Mouse (Mus musculus) urinary bladder, postnatal 10 days (tissue): ENCODE data around the gene Fcer1g.

Experiments
- DNase-seq: peaks from one replicate; pipeline ENCODE4 v3.0.0; 2022; ENCODE audit warnings: low spot score

Fcer1g gene

DNA sequence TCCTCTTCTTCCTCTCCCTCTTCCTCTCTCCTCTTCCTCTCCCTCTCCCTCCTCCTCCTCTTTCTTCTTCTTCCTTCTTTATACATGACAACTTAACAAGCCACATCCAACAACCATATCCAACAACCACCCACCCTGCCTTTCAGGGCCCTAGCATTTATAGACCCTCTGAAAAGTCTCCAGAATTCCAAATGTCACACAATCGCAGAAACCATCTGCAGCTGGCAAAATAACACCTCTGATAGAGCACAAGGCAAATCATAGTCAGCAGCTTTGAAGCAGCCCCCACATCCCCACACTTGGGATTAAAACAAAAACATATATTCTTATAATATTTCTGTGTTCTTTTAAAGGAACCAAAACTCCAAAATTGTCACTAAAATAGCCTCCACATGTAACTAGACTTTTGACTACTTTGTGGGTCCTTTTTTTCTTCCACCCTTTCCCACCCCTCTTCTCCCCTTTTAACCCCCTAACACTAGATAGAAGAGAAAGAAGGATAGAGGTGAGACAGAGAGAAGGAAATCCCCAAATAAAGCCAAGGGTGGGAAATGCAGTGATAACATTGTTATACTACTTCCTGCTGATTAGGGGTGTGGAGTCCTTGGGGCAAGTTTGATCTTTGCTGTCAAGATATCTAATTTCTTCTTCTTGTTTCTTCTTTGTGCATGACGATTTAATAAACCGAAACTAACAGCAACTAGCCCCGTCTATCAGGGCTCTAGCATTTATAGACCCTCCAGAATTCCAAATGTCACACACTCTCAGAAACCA is 32.0 kb upstream of the Fcer1g start:
- DNase-seq = no peak

DNA sequence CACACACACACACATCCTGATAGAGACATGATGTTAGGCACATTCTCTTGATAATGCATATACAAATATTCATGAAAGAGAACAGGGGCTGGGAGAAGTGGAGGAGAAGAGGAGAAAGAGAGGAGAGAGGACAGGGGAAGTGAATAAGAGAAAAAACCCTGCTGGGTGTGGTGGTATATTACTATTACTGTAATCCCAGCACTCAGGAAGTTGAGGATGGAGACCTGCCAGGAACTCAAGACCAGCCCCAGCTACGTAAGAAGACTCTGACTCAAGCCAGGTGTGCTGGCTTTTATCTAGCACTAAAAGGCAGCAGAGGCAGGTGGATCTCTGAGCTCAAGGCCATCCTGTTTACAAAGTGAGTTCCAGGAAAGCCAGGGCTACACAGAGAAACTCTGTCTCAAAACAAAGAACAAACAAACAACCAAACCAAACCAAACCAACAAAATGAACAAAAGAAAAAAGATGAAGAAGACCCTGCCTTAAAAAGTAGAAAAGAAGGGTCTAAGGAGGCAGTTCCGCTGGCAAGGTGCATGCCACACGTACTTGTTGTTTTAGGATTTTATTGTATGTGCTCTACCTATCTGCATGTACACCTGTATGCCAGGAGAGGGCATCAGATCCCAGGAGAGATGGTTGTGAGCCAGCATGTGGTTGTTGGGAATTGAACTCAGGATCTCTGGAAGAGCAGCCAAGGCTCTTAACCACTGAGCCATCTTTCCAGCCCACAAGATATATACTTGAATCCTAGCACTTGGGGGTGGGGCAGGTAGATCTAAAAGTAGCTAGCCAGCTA is 29.7 kb upstream of the Fcer1g start:
- DNase-seq = no peak

DNA sequence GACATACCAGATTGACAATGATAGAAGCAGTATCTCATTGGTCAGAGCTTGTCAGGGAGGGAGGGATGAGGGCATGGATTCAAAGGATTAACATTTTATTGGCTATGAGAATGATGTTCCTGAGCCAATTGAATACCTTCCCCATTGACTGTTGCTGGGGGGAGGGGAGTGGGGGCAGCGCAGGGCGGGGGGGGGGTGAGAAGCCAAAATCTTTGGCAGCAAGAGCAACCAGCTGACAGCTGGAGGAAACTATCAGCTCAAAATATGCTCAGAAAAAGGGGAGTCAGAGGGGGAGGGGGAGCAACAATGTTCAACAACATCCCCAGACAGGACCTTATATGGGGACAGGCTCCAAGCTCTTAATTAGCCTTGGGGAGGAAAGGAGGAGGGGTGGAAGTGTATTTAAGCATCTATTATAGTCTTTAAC is 29.0 kb upstream of the Fcer1g start:
- DNase-seq = no peak

GRCm38 (mm10) chr1:171262594-171263130 is 28.5 kb upstream of the Fcer1g start:
- no peak for DNase-seq

GRCm38 (mm10) chr1:171260316-171260715 is 26.2 kb upstream of the Fcer1g start:
- no peak for DNase-seq

- DNase-seq = no peak
These were observed 24.8 kb upstream of the Fcer1g start for GRCm38 (mm10) chr1:171258921-171259320.

- no peak for DNase-seq
These were observed 23.6 kb upstream of the Fcer1g start for GRCm38 (mm10) chr1:171257781-171258180.

- no peak for DNase-seq
These were observed 22.9 kb upstream of the Fcer1g start for GRCm38 (mm10) chr1:171256937-171257548.

- no peak for DNase-seq
These were observed 22.1 kb upstream of the Fcer1g start for GRCm38 (mm10) chr1:171256095-171256818.

DNA sequence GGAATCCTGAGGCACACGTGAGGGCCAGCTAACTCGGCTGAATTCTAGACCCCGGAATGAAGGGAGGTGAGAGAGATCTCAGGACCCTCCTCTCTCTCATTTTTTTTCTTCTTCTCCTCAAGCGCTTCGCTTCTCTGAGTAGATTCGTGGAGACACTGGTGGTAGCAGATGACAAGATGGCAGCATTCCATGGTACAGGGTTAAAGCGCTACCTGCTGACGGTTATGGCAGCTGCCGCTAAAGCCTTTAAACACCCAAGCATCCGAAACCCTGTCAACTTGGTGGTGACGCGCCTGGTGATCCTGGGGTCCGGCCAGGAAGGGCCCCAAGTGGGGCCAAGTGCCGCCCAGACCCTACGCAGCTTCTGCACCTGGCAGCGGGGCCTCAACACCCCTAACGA is 18.2 kb upstream of the Fcer1g start:
- no peak for DNase-seq

DNA sequence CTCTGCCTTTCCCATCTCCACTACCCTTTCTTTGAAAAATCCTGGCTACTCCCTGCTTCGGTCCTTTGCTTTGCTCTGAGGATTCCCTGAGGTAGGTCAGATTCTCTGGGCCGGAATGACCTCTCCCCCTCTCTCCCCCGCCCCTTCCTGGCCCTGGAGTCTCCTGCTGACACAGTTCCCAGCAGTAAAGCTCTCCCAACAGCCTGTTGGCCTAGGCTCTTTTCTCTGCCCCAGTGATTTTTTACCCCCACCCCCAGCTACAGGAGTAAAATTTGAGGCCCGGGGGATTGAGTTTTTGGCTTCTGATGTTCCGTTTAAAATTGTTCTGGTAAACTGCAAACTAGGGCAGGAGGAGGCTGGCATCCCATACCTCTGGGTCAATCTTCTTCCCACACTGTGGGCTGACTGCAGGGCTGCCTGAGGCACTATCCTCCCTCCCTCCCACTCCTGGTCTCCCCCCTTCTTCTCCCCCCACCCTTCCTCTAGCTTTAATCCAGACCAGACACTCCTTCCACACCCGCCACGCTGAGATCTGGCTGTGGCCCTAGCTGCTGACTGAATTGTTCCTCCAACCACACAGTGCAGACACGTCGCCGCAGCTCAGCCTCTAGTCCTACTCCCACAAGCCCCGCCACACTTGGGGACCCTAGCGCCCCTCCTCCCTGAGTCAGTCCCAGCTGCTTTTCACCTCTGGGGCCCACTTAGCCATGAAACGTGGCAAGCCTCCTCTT is 17.6 kb upstream of the Fcer1g start:
- DNase-seq = no peak

DNA sequence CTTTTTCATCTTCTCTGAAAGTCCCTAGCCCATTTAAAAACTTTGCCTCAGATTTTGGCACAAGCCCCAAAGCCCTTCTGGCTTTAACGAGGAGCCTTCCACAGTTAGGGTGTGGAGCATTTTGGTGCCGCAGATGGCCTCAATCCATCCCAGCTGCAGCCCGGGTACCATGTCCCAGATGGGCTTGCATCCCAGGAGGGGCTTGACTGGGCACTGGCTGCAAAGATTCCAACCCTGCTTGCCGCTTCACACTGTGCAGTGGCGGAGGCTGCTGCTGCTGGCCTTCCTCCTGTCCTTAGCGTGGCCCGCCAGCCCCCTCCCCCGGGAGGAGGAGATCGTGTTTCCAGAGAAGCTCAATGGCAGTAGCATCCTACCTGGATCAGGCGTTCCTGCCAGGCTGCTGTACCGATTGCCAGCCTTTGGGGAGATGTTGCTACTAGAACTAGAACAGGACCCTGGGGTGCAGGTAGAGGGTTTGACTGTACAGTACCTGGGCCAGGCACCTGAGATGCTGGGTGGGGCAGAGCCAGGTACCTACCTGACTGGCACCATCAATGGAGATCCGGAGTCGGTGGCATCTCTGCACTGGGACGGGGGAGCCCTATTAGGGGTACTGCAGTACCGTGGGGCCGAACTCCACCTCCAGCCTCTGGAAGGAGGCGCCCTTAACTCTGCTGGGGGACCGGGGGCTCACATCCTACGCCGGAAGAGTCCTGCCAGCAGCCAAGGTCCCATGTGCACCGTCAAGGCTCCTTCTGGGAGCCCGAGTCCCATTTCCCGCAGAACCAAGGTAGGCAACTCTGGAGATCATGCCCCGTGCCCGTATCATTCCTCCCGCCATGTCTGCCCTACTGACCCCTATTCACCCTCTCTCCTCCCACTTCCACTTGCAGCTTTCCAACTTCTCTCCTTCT is 16.8 kb upstream of the Fcer1g start, which contains the start of gene Ndufs2:
Gene Ndufs2 (minus strand): TSS at position 709 of the 914 bp plus-strand sequence.
- no peak for DNase-seq

GRCm38 (mm10) chr1:171249913-171250600 is 15.9 kb upstream of the Fcer1g start, which contains the start of gene Adamts4:
Gene Adamts4, plus strand, starts transcription at chr1:171250421.
- DNase-seq = no peak

DNA sequence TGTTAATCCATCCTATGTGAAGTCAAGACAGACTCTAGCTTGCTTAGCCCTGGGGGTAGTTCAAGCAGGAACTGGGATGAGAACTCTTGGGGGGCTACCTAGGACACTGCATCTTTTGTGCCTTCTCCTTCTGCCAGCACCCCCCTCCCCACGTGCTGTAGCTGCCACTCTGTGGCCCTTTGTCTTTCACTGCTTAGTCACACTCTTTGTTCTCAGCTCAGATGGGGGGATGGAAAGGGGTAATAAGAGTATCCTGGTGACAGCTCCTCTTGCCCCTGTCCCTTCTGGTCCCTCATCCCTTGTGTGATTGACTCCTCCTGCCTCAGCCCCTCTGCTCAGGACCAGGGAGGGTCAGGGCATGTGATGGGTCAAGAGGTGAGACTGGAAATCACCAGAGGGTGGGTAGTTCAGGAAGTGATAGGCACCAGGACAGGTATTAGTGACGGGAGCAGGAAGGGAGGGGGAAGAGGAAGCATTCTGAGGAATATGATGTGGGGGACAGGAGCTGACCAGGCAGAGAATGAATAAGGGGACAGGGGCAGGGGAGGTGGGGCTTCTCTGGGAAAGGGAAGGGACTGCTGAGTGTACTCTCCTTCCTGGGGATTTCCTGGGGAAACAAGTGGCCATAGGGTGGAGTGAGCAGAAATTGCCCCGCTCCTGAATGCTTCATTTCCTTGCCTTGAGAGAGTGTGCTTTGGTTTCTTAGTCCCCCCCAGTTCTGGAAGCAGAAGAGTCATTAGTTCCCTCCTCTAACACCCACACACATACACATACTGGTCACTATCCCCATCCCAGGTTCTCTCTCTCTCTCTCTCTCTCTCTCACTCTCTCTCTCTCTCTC is 14.4 kb upstream of the Fcer1g start:
- DNase-seq = no peak

- DNase-seq = no peak
These were observed 13.8 kb upstream of the Fcer1g start for GRCm38 (mm10) chr1:171247916-171248315.

DNA sequence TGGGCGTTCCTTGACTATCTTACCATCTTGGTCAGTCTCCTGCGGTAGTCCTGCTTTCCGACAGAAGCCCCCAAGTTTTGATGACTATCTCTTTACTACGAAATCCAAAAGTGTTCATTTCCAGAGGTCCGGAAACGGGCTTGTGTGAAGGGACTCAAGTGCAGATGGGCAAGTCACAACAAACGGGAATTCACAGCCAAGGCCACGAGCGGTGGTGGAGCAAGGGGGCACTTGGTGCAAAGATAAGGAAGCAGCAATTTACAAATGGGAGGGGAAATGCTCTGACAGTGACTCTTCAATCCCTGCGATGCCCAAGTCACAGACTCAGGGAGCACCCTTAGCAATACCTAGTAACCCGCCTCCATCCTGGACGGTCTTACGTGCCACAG is 13.3 kb upstream of the Fcer1g start:
- no peak for DNase-seq

DNA sequence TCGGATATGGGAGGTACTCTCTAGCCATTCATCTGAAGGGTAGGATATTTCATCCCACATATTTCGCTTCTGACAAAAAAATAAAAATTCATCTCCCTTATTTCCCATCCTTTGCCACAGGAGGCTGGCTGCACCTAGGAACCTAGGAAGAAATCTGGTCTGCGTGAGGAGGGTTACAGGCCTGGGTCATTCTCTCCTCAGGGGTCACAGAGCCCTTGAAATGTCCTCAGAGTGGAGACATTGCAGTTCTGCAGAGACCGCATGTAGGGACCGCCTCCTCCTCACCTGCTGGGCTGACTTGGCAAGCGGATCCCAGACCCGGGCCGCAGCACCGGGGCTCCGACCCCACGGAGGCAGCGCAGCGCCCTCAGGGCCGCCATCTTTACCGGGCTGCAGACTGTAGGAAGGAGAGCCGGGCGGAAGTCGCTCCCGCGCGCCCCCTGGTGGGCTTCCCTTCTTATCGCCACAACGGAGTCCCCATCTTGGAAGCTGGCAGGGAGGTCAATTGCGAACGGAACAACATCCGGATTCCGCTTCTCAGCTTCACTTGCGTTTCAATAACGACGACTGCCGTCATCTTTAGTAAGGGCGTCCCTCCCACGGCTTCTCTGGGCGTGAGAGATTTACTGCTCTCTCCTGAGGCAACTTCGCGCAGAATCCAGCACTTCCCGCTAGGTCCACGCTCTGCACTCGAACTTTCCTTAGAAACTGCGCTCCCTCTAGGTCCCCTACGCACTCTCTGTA is 12.7 kb upstream of the Fcer1g start:
- peak; percentile 79 for DNase-seq

GRCm38 (mm10) chr1:171245353-171245752 is 11.2 kb upstream of the Fcer1g start:
- no peak for DNase-seq
